Mouse (Mus musculus): ENCODE data around the gene Slc6a16. TPM values are rescaled to one million over a fixed set of nuclear protein-coding genes. Genes with fewer than 3 reads are reported as not detected.

Slc6a16 gene
- polyA plus RNA-seq, 2 experiments = 0.03 TPM; not detected in 1

DNA sequence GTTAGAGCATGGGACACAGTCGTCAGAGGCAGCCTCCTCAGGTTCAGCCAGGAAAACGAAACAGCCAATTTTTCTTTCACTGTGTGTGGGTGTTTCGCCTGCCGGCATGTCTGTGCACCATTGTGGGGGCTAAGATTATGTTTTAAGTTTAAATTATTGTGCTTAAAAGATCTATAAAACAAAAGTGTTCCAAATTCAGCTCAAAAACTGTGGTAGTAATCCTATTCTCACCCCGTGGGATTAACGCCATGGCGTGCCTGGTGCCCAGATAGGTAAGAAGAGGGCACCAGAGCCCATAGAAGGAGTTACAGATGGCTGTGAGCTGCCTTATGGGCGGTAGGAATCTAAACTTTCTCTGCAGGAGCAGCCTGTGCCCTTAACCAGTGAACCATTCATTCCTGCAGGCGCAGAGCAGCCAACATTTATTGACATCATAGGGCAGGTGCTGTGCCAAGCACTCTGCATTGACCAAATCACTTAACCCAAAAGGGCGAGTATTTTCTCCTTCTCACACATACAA, 74.4 kb downstream of the Slc6a16 start:
- Histone ChIP-seq H3K9me3 (ENCODE audit: control insufficient read depth, low read length) (no peaks in the 10 kb centered on the region), H3K4me1 (replicated peaks; ENCODE audit: control insufficient read depth in 2 of 2, insufficient read depth in 2 of 2, low read length in 1 of 2) (no peaks in the 10 kb centered on the region), H3K36me3 (replicated peaks; ENCODE audit: control insufficient read depth, insufficient read depth, low read depth) (no peaks in the 10 kb centered on the region), H3K4me2 (ENCODE audit: low read depth) (no peak overlapping the region), H3K9ac (replicated peaks) (no peak overlapping the region), H3K27ac (no peak overlapping the region), H3K27me3 (ENCODE audit: control insufficient read depth, insufficient read depth, low read length) (no peaks in the 10 kb centered on the region), H3K4me3 (ENCODE audit: insufficient read depth in 1 of 2, low read depth in 2 of 2, low read length in 2 of 2) (no peak overlapping the region)
- no peak for TF ChIP-seq EP300 (IDR thresholded peaks at IDR 0.05; ENCODE audit: low read depth)
- no peak for TF ChIP-seq CTCF (IDR thresholded peaks at IDR 0.05; ENCODE audit: low read depth)
- WGBS (ENCODE audit: insufficient replicate concordance) = 66% methylated on average over 10 of the region's 10 CpGs
- ATAC-seq (ENCODE audit: insufficient read depth) (no peak), DNase-seq (ENCODE audit: low read depth in 3 of 3, low spot score in 3 of 3) (no peak)

DNA sequence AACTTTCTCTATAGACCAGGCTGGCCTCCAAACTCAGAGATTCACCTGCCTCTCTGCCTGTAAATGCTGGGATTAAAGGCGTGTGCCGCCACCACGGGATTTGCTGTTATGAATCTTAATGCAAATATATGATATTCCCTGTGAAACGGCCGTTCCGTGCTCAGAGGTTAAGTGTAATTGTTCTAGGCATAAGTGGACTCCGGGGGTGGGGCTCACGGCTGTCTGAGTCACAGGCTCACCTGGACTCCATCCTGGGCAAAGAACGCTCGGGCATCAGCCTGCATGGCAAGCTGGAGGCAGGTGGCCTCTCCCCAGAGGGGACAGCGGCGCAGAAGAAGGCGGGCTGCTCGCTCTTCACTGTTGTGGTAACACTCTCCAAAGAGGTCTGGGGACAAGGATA, 75.7 kb downstream of the Slc6a16 start:
- DNase-seq (ENCODE audit: low read depth in 3 of 3, low spot score in 3 of 3) = no peak
- H3K4me3 ChIP-seq (ENCODE audit: insufficient read depth in 1 of 2, low read depth in 2 of 2, low read length in 2 of 2) = no peak overlapping the region
- H3K27me3 ChIP-seq (ENCODE audit: control insufficient read depth, insufficient read depth, low read length) = no peaks in the 10 kb centered on the region
- H3K27ac ChIP-seq = no peak overlapping the region
- H3K36me3 ChIP-seq (replicated peaks; ENCODE audit: control insufficient read depth, insufficient read depth, low read depth) = no peaks in the 10 kb centered on the region
- no peak for ATAC-seq (ENCODE audit: insufficient read depth)
- H3K4me1 ChIP-seq (replicated peaks; ENCODE audit: control insufficient read depth in 2 of 2, insufficient read depth in 2 of 2, low read length in 1 of 2) = no peaks in the 10 kb centered on the region
- H3K9ac ChIP-seq (replicated peaks) = no peak overlapping the region
- no peak overlapping the region for H3K4me2 ChIP-seq (ENCODE audit: low read depth)
- no peaks in the 10 kb centered on the region for H3K9me3 ChIP-seq (ENCODE audit: control insufficient read depth, low read length)
- TF ChIP-seq CTCF (IDR thresholded peaks at IDR 0.05; ENCODE audit: low read depth) = no peak
- TF ChIP-seq EP300 (IDR thresholded peaks at IDR 0.05; ENCODE audit: low read depth) = no peak
- WGBS (ENCODE audit: insufficient replicate concordance) = 80% methylated on average over 14 of the region's 14 CpGs

DNA sequence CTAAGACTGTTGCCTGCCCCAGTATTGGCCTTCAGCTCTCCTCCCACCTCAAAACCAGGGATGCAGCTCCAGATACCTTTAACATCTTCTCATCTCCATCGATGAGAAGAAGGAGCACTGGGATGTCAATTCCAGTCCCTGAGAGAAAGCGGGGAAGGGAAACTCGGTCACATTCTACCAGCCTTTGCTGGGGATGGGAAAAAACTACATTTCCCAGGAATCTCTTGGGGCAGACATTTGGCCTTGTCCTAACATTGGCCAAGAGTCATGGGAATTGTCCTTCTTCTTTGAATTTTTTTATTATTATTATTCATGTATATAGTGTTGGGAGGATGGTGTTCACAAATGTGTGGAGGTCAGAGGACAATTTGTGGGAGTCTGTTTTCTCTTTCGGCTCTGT, 81.4 kb downstream of the Slc6a16 start:
- Histone ChIP-seq H3K27me3 (ENCODE audit: control insufficient read depth, insufficient read depth, low read length) (no peaks in the 10 kb centered on the region), H3K9ac (replicated peaks) (no peak overlapping the region), H3K9me3 (ENCODE audit: control insufficient read depth, low read length) (no peaks in the 10 kb centered on the region), H3K4me2 (ENCODE audit: low read depth) (no peak overlapping the region), H3K4me3 (ENCODE audit: insufficient read depth in 1 of 2, low read depth in 2 of 2, low read length in 2 of 2) (no peak overlapping the region), H3K27ac (no peak overlapping the region), H3K36me3 (replicated peaks; ENCODE audit: control insufficient read depth, insufficient read depth, low read depth) (no peaks in the 10 kb centered on the region), H3K4me1 (replicated peaks; ENCODE audit: control insufficient read depth in 2 of 2, insufficient read depth in 2 of 2, low read length in 1 of 2) (no peaks in the 10 kb centered on the region)
- no peak for DNase-seq (ENCODE audit: low read depth in 3 of 3, low spot score in 3 of 3)
- ATAC-seq (ENCODE audit: insufficient read depth) = no peak
- 70% methylated on average over 4 of the region's 4 CpGs for WGBS (ENCODE audit: insufficient replicate concordance)
- no peak for TF ChIP-seq EP300 (IDR thresholded peaks at IDR 0.05; ENCODE audit: low read depth)
- no peak for TF ChIP-seq CTCF (IDR thresholded peaks at IDR 0.05; ENCODE audit: low read depth)

Other genes with a start within 250 kb of the Slc6a16 start
Only the 30 nearest of the 38 such genes appear.
- gene Prr12, start 188.2 kb upstream of the Slc6a16 start, polyA plus RNA-seq (2012; rRNA removed) = 1.8 and 2.6 TPM in 2 replicates
- 1.9 and 2.2 TPM in 2 replicates for gene Prr12, start 188.2 kb upstream of the Slc6a16 start, polyA plus RNA-seq (2014; fragmentation: Nextera tagmentation; extraction: Ambion mirVana)
- gene Nosip, start 178.7 kb upstream of the Slc6a16 start, polyA plus RNA-seq (2012; rRNA removed) = 24.5 and 26.4 TPM in 2 replicates
- gene Nosip, start 178.7 kb upstream of the Slc6a16 start, polyA plus RNA-seq (2014; fragmentation: Nextera tagmentation; extraction: Ambion mirVana) = 23.1 and 27.4 TPM in 2 replicates
- 8.5 and 10.1 TPM in 2 replicates for gene Prrg2, start 178.4 kb upstream of the Slc6a16 start, polyA plus RNA-seq (2012; rRNA removed)
- gene Prrg2, start 178.4 kb upstream of the Slc6a16 start, polyA plus RNA-seq (2014; fragmentation: Nextera tagmentation; extraction: Ambion mirVana) = 6.2 and 7.3 TPM in 2 replicates
- 20.1 and 20.6 TPM in 2 replicates for gene Rcn3, start 148.9 kb upstream of the Slc6a16 start, polyA plus RNA-seq (2012; rRNA removed)
- gene Rcn3, start 148.9 kb upstream of the Slc6a16 start, polyA plus RNA-seq (2014; fragmentation: Nextera tagmentation; extraction: Ambion mirVana) = 19.2 and 21.5 TPM in 2 replicates
- 14.9 and 16.3 TPM in 2 replicates for gene Fcgrt, start 137.2 kb upstream of the Slc6a16 start, polyA plus RNA-seq (2012; rRNA removed)
- gene Fcgrt, start 137.2 kb upstream of the Slc6a16 start, polyA plus RNA-seq (2014; fragmentation: Nextera tagmentation; extraction: Ambion mirVana) = 35.5 and 35.6 TPM in 2 replicates
- gene Rps11, start 116.6 kb upstream of the Slc6a16 start, polyA plus RNA-seq (2012; rRNA removed) = 309 and 366 TPM in 2 replicates
- 989 and 1,016 TPM in 2 replicates for gene Rps11, start 116.6 kb upstream of the Slc6a16 start, polyA plus RNA-seq (2014; fragmentation: Nextera tagmentation; extraction: Ambion mirVana)
- gene Rpl13a, start 112.3 kb upstream of the Slc6a16 start, polyA plus RNA-seq (2012; rRNA removed) = 534 and 909 TPM in 2 replicates
- 992 and 1,027 TPM in 2 replicates for gene Rpl13a, start 112.3 kb upstream of the Slc6a16 start, polyA plus RNA-seq (2014; fragmentation: Nextera tagmentation; extraction: Ambion mirVana)
- 0.03 TPM in 1 of 2 replicates, not detected in the other for gene Gm45713, start 104.9 kb upstream of the Slc6a16 start, polyA plus RNA-seq (2012; rRNA removed)
- gene Gm45713, start 104.9 kb upstream of the Slc6a16 start, polyA plus RNA-seq (2014; fragmentation: Nextera tagmentation; extraction: Ambion mirVana) = 0.15 and 0.63 TPM in 2 replicates
- gene Flt3l, start 104.7 kb upstream of the Slc6a16 start, polyA plus RNA-seq (2012; rRNA removed) = 12.1 and 13.4 TPM in 2 replicates
- 3.9 and 5.5 TPM in 2 replicates for gene Flt3l, start 104.7 kb upstream of the Slc6a16 start, polyA plus RNA-seq (2014; fragmentation: Nextera tagmentation; extraction: Ambion mirVana)
- 38.3 and 43.3 TPM in 2 replicates for gene Pih1d1, start 86.8 kb upstream of the Slc6a16 start, polyA plus RNA-seq (2012; rRNA removed)
- gene Pih1d1, start 86.8 kb upstream of the Slc6a16 start, polyA plus RNA-seq (2014; fragmentation: Nextera tagmentation; extraction: Ambion mirVana) = 44.3 and 45.8 TPM in 2 replicates
- gene Aldh16a1, start 86.5 kb upstream of the Slc6a16 start, polyA plus RNA-seq (2012; rRNA removed) = 17.9 and 19.8 TPM in 2 replicates
- gene Aldh16a1, start 86.5 kb upstream of the Slc6a16 start, polyA plus RNA-seq (2014; fragmentation: Nextera tagmentation; extraction: Ambion mirVana) = 20.9 and 23.1 TPM in 2 replicates
- gene Slc17a7, start 77.1 kb upstream of the Slc6a16 start, polyA plus RNA-seq (2012; rRNA removed) = 0.01 TPM in 2 replicates
- gene Slc17a7, start 77.1 kb upstream of the Slc6a16 start, polyA plus RNA-seq (2014; fragmentation: Nextera tagmentation; extraction: Ambion mirVana) = not detected in 2 replicates
- 0.02 TPM in 1 of 2 replicates, not detected in the other for gene Gfy, start 61.5 kb upstream of the Slc6a16 start, polyA plus RNA-seq (2012; rRNA removed)
- gene Gfy, start 61.5 kb upstream of the Slc6a16 start, polyA plus RNA-seq (2014; fragmentation: Nextera tagmentation; extraction: Ambion mirVana) = not detected in 2 replicates
- not detected in 2 replicates for gene Pth2, start 60.1 kb upstream of the Slc6a16 start, polyA plus RNA-seq (2012; rRNA removed)
- not detected in 2 replicates for gene Pth2, start 60.1 kb upstream of the Slc6a16 start, polyA plus RNA-seq (2014; fragmentation: Nextera tagmentation; extraction: Ambion mirVana)
- 0.02 and 0.08 TPM in 2 replicates for gene Ccdc155, start 36.2 kb upstream of the Slc6a16 start, polyA plus RNA-seq (2012; rRNA removed)
- not detected in 2 replicates for gene Ccdc155, start 36.2 kb upstream of the Slc6a16 start, polyA plus RNA-seq (2014; fragmentation: Nextera tagmentation; extraction: Ambion mirVana)
- gene Dkkl1, start 28.9 kb upstream of the Slc6a16 start, polyA plus RNA-seq (2012; rRNA removed) = 1.1 and 1.5 TPM in 2 replicates
- 2.1 and 2.6 TPM in 2 replicates for gene Dkkl1, start 28.9 kb upstream of the Slc6a16 start, polyA plus RNA-seq (2014; fragmentation: Nextera tagmentation; extraction: Ambion mirVana)
- 7.9 and 10.0 TPM in 2 replicates for gene Tead2, start 25.3 kb upstream of the Slc6a16 start, polyA plus RNA-seq (2012; rRNA removed)
- 4.1 and 4.5 TPM in 2 replicates for gene Tead2, start 25.3 kb upstream of the Slc6a16 start, polyA plus RNA-seq (2014; fragmentation: Nextera tagmentation; extraction: Ambion mirVana)
- 10.5 and 12.8 TPM in 2 replicates for gene Cd37, start 2.0 kb upstream of the Slc6a16 start, polyA plus RNA-seq (2012; rRNA removed)
- gene Cd37, start 2.0 kb upstream of the Slc6a16 start, polyA plus RNA-seq (2014; fragmentation: Nextera tagmentation; extraction: Ambion mirVana) = 9.0 and 9.1 TPM in 2 replicates
- gene Slc6a21, start 36.4 kb downstream of the Slc6a16 start, polyA plus RNA-seq (2012; rRNA removed) = not detected in 2 replicates
- gene Slc6a21, start 36.4 kb downstream of the Slc6a16 start, polyA plus RNA-seq (2014; fragmentation: Nextera tagmentation; extraction: Ambion mirVana) = not detected in 2 replicates
- gene Trpm4, start 92.7 kb downstream of the Slc6a16 start, polyA plus RNA-seq (2012; rRNA removed) = 0.70 and 0.87 TPM in 2 replicates
- gene Trpm4, start 92.7 kb downstream of the Slc6a16 start, polyA plus RNA-seq (2014; fragmentation: Nextera tagmentation; extraction: Ambion mirVana) = 0.43 and 0.60 TPM in 2 replicates
- gene Hrc, start 94.2 kb downstream of the Slc6a16 start, polyA plus RNA-seq (2012; rRNA removed) = 0.02 and 0.07 TPM in 2 replicates
- not detected in 2 replicates for gene Hrc, start 94.2 kb downstream of the Slc6a16 start, polyA plus RNA-seq (2014; fragmentation: Nextera tagmentation; extraction: Ambion mirVana)
- 0.21 and 0.22 TPM in 2 replicates for gene Ppfia3, start 125.9 kb downstream of the Slc6a16 start, polyA plus RNA-seq (2012; rRNA removed)
- 0.25 TPM in 1 of 2 replicates, not detected in the other for gene Ppfia3, start 125.9 kb downstream of the Slc6a16 start, polyA plus RNA-seq (2014; fragmentation: Nextera tagmentation; extraction: Ambion mirVana)
- 0.10 and 0.23 TPM in 2 replicates for gene Lin7b, start 129.5 kb downstream of the Slc6a16 start, polyA plus RNA-seq (2012; rRNA removed)
- gene Lin7b, start 129.5 kb downstream of the Slc6a16 start, polyA plus RNA-seq (2014; fragmentation: Nextera tagmentation; extraction: Ambion mirVana) = 0.20 TPM in 1 of 2 replicates, not detected in the other
- 132 and 203 TPM in 2 replicates for gene Snrnp70, start 154.7 kb downstream of the Slc6a16 start, polyA plus RNA-seq (2012; rRNA removed)
- gene Snrnp70, start 154.7 kb downstream of the Slc6a16 start, polyA plus RNA-seq (2014; fragmentation: Nextera tagmentation; extraction: Ambion mirVana) = 28.0 and 28.8 TPM in 2 replicates
- gene Kcna7, start 164.6 kb downstream of the Slc6a16 start, polyA plus RNA-seq (2012; rRNA removed) = not detected in 2 replicates
- gene Kcna7, start 164.6 kb downstream of the Slc6a16 start, polyA plus RNA-seq (2014; fragmentation: Nextera tagmentation; extraction: Ambion mirVana) = not detected in 2 replicates
- 0.04 and 0.20 TPM in 2 replicates for gene Ntf5, start 172.6 kb downstream of the Slc6a16 start, polyA plus RNA-seq (2012; rRNA removed)
- 0.18 and 0.19 TPM in 2 replicates for gene Ntf5, start 172.6 kb downstream of the Slc6a16 start, polyA plus RNA-seq (2014; fragmentation: Nextera tagmentation; extraction: Ambion mirVana)
- gene Lhb, start 179.7 kb downstream of the Slc6a16 start, polyA plus RNA-seq (2012; rRNA removed) = not detected in 2 replicates
- not detected in 2 replicates for gene Lhb, start 179.7 kb downstream of the Slc6a16 start, polyA plus RNA-seq (2014; fragmentation: Nextera tagmentation; extraction: Ambion mirVana)
- 3.2 and 3.6 TPM in 2 replicates for gene Gys1, start 193.8 kb downstream of the Slc6a16 start, polyA plus RNA-seq (2012; rRNA removed)
- 2.8 and 3.1 TPM in 2 replicates for gene Gys1, start 193.8 kb downstream of the Slc6a16 start, polyA plus RNA-seq (2014; fragmentation: Nextera tagmentation; extraction: Ambion mirVana)
- gene Ruvbl2, start 197.0 kb downstream of the Slc6a16 start, polyA plus RNA-seq (2012; rRNA removed) = 65.7 and 69.5 TPM in 2 replicates
- gene Ruvbl2, start 197.0 kb downstream of the Slc6a16 start, polyA plus RNA-seq (2014; fragmentation: Nextera tagmentation; extraction: Ambion mirVana) = 67.5 and 82.7 TPM in 2 replicates
- gene Ftl1, start 218.8 kb downstream of the Slc6a16 start, polyA plus RNA-seq (2012; rRNA removed) = 1,846 and 1,956 TPM in 2 replicates
- 4,811 and 5,161 TPM in 2 replicates for gene Ftl1, start 218.8 kb downstream of the Slc6a16 start, polyA plus RNA-seq (2014; fragmentation: Nextera tagmentation; extraction: Ambion mirVana)